Mouse (Mus musculus): Measurements from ENCODE around the gene Plekhg2. TPM values are rescaled to one million over a fixed set of nuclear protein-coding genes. Genes with fewer than 3 reads are reported as not detected.

Plekhg2 gene
- polyA plus RNA-seq, 1 experiment from 2014 or later: 17.7 TPM

- no peak overlapping the region for H3K4me2 ChIP-seq (ENCODE audit: low read length)
- H3K9ac ChIP-seq (ENCODE audit: low read length): no peak overlapping the region
- no peaks in the 10 kb centered on the region for H3K9me3 ChIP-seq (replicated peaks; ENCODE audit: control insufficient read depth, low read length)
- 84% methylated on average over 7 of the region's 7 CpGs for WGBS
- peaks cover 10% of the 10 kb centered on the region; the same call in 1 of the 2 replicates for H3K36me3 ChIP-seq (ENCODE audit: control insufficient read depth, insufficient read depth, low read length)
- no peak overlapping the region for H3K27ac ChIP-seq (ENCODE audit: low read depth, low read length)
- DNase-seq (ENCODE audit: low spot score) (no peak), ATAC-seq (no peak)
- no peaks in the 10 kb centered on the region for H3K27me3 ChIP-seq (replicated peaks; ENCODE audit: control insufficient read depth, insufficient read depth, low read length)
- H3K4me1 ChIP-seq (ENCODE audit: control insufficient read depth, insufficient read depth, low read length): peaks cover 26% of the 10 kb centered on the region
- H3K4me3 ChIP-seq (ENCODE audit: low read depth, low read length): no peak overlapping the region
Measured at GRCm38 (mm10) chr7:28373891-28374495, 1.6 kb upstream of the Plekhg2 start.

- Histone ChIP-seq H3K4me3 (ENCODE audit: low read depth, low read length) (peak overlapping the region; percentile 82), H3K36me3 (ENCODE audit: control insufficient read depth, insufficient read depth, low read length) (peaks cover 18% of the 10 kb centered on the region), H3K4me1 (ENCODE audit: control insufficient read depth, insufficient read depth, low read length) (peaks cover 20% of the 10 kb centered on the region), H3K27me3 (replicated peaks; ENCODE audit: control insufficient read depth, insufficient read depth, low read length) (no peaks in the 10 kb centered on the region), H3K27ac (ENCODE audit: low read depth, low read length) (peak overlapping the region; percentile 84), H3K9me3 (replicated peaks; ENCODE audit: control insufficient read depth, low read length) (no peaks in the 10 kb centered on the region), H3K9ac (ENCODE audit: low read length) (no peak overlapping the region), H3K4me2 (ENCODE audit: low read length) (peak overlapping the region; percentile 70)
- DNase-seq (ENCODE audit: low spot score) (peak; percentile 96), ATAC-seq (peak; percentile 13)
- under 1% methylated on average over 9 of the region's 9 CpGs for WGBS
Measured at GRCm38 (mm10) chr7:28373131-28373581, 757 bp upstream of the Plekhg2 start.

- peak overlapping the region; percentile 87 for H3K9ac ChIP-seq (ENCODE audit: low read length)
- H3K9me3 ChIP-seq (replicated peaks; ENCODE audit: control insufficient read depth, low read length): no peaks in the 10 kb centered on the region
- peak overlapping the region; percentile 70 for H3K4me2 ChIP-seq (ENCODE audit: low read length)
- ATAC-seq (peak; percentile 6), DNase-seq (ENCODE audit: low spot score) (peak; percentile 57)
- under 1% methylated on average over 39 of the region's 43 CpGs for WGBS
- peaks cover 18% of the 10 kb centered on the region for H3K4me1 ChIP-seq (ENCODE audit: control insufficient read depth, insufficient read depth, low read length)
- H3K36me3 ChIP-seq (ENCODE audit: control insufficient read depth, insufficient read depth, low read length): peaks cover 34% of the 10 kb centered on the region
- peak overlapping the region; percentile 82 for H3K4me3 ChIP-seq (ENCODE audit: low read depth, low read length)
- H3K27ac ChIP-seq (ENCODE audit: low read depth, low read length): peak overlapping the region; percentile 84
- no peaks in the 10 kb centered on the region for H3K27me3 ChIP-seq (replicated peaks; ENCODE audit: control insufficient read depth, insufficient read depth, low read length)
Measured at GRCm38 (mm10) chr7:28371514-28371989, 847 bp downstream of the Plekhg2 start.

GRCm38 (mm10) chr7:28370977-28371513 is 1.4 kb downstream of the Plekhg2 start:
- Histone ChIP-seq H3K4me1 (ENCODE audit: control insufficient read depth, insufficient read depth, low read length) (peaks cover 13% of the 10 kb centered on the region), H3K4me3 (ENCODE audit: low read depth, low read length) (peak overlapping the region; percentile 82), H3K9me3 (replicated peaks; ENCODE audit: control insufficient read depth, low read length) (no peaks in the 10 kb centered on the region), H3K9ac (ENCODE audit: low read length) (peak overlapping the region; percentile 87), H3K27ac (ENCODE audit: low read depth, low read length) (peak overlapping the region; percentile 84), H3K27me3 (replicated peaks; ENCODE audit: control insufficient read depth, insufficient read depth, low read length) (no peaks in the 10 kb centered on the region), H3K36me3 (ENCODE audit: control insufficient read depth, insufficient read depth, low read length) (peaks cover 38% of the 10 kb centered on the region), H3K4me2 (ENCODE audit: low read length) (peak overlapping the region; percentile 70)
- ATAC-seq: no peak
- no peak for DNase-seq (ENCODE audit: low spot score)
- WGBS: 6% methylated on average over 11 of the region's 11 CpGs

- H3K4me3 ChIP-seq (ENCODE audit: low read depth, low read length): peak overlapping the region; percentile 82
- H3K27me3 ChIP-seq (replicated peaks; ENCODE audit: control insufficient read depth, insufficient read depth, low read length): no peaks in the 10 kb centered on the region
- H3K9me3 ChIP-seq (replicated peaks; ENCODE audit: control insufficient read depth, low read length): no peaks in the 10 kb centered on the region
- no peak overlapping the region for H3K27ac ChIP-seq (ENCODE audit: low read depth, low read length)
- DNase-seq (ENCODE audit: low spot score): no peak
- peak overlapping the region; percentile 70 for H3K4me2 ChIP-seq (ENCODE audit: low read length)
- WGBS: 91% methylated on average over 14 of the region's 14 CpGs
- no peak for ATAC-seq
- peaks cover 11% of the 10 kb centered on the region for H3K4me1 ChIP-seq (ENCODE audit: control insufficient read depth, insufficient read depth, low read length)
- H3K36me3 ChIP-seq (ENCODE audit: control insufficient read depth, insufficient read depth, low read length): peaks cover 48% of the 10 kb centered on the region
- 0 out of 2 replicates have a peak overlapping the region, but pooled peaks have one; percentile 25 for H3K9ac ChIP-seq (ENCODE audit: low read length)
Measured at GRCm38 (mm10) chr7:28370051-28370450, 2.3 kb downstream of the Plekhg2 start.

GRCm38 (mm10) chr7:28368276-28368920 is 4.0 kb downstream of the Plekhg2 start:
- H3K4me1 ChIP-seq (ENCODE audit: control insufficient read depth, insufficient read depth, low read length): peaks cover 11% of the 10 kb centered on the region
- no peak overlapping the region for H3K4me3 ChIP-seq (ENCODE audit: low read depth, low read length)
- no peaks in the 10 kb centered on the region for H3K27me3 ChIP-seq (replicated peaks; ENCODE audit: control insufficient read depth, insufficient read depth, low read length)
- ATAC-seq (no peak), DNase-seq (ENCODE audit: low spot score) (no peak)
- H3K27ac ChIP-seq (ENCODE audit: low read depth, low read length): no peak overlapping the region
- peaks cover 64% of the 10 kb centered on the region for H3K36me3 ChIP-seq (ENCODE audit: control insufficient read depth, insufficient read depth, low read length)
- H3K9ac ChIP-seq (ENCODE audit: low read length): no peak overlapping the region
- H3K9me3 ChIP-seq (replicated peaks; ENCODE audit: control insufficient read depth, low read length): no peaks in the 10 kb centered on the region
- WGBS: 91% methylated on average over 16 of the region's 16 CpGs
- no peak overlapping the region for H3K4me2 ChIP-seq (ENCODE audit: low read length)

GRCm38 (mm10) chr7:28367663-28368275 is 4.6 kb downstream of the Plekhg2 start:
- no peak for ATAC-seq
- Histone ChIP-seq H3K27ac (ENCODE audit: low read depth, low read length) (no peak overlapping the region), H3K27me3 (replicated peaks; ENCODE audit: control insufficient read depth, insufficient read depth, low read length) (no peaks in the 10 kb centered on the region), H3K4me2 (ENCODE audit: low read length) (no peak overlapping the region), H3K9me3 (replicated peaks; ENCODE audit: control insufficient read depth, low read length) (no peaks in the 10 kb centered on the region), H3K4me3 (ENCODE audit: low read depth, low read length) (no peak overlapping the region), H3K9ac (ENCODE audit: low read length) (no peak overlapping the region), H3K36me3 (ENCODE audit: control insufficient read depth, insufficient read depth, low read length) (peaks cover 68% of the 10 kb centered on the region), H3K4me1 (ENCODE audit: control insufficient read depth, insufficient read depth, low read length) (peaks cover 11% of the 10 kb centered on the region)
- no peak for DNase-seq (ENCODE audit: low spot score)
- 91% methylated on average over 16 of the region's 16 CpGs for WGBS

GRCm38 (mm10) chr7:28362441-28363060 is 9.8 kb downstream of the Plekhg2 start:
- H3K4me2 ChIP-seq (ENCODE audit: low read length): no peak overlapping the region
- H3K4me1 ChIP-seq (ENCODE audit: control insufficient read depth, insufficient read depth, low read length): peaks cover 3% of the 10 kb centered on the region; the same call in 1 of the 2 replicates
- no peaks in the 10 kb centered on the region for H3K27me3 ChIP-seq (replicated peaks; ENCODE audit: control insufficient read depth, insufficient read depth, low read length)
- 91% methylated on average over 15 of the region's 16 CpGs for WGBS
- H3K27ac ChIP-seq (ENCODE audit: low read depth, low read length): no peak overlapping the region
- no peak for DNase-seq (ENCODE audit: low spot score)
- H3K9me3 ChIP-seq (replicated peaks; ENCODE audit: control insufficient read depth, low read length): no peaks in the 10 kb centered on the region
- H3K9ac ChIP-seq (ENCODE audit: low read length): no peak overlapping the region
- H3K4me3 ChIP-seq (ENCODE audit: low read depth, low read length): no peak overlapping the region
- no peak for ATAC-seq
- peaks cover 82% of the 10 kb centered on the region for H3K36me3 ChIP-seq (ENCODE audit: control insufficient read depth, insufficient read depth, low read length)

All from forebrain, embryonic 14.5 days (tissue).